Mouse (Mus musculus): ENCODE results near the gene Krtap31-2. TPM values are rescaled to one million over a fixed set of nuclear protein-coding genes. Genes with fewer than 3 reads are reported as not detected.

Krtap31-2 gene
- not detected for total RNA-seq (2022)

- no peak for DNase-seq
Observed at GRCm38 (mm10) chr11:99935991-99936390, at the start of gene Krtap31-2. Gene Krtap31-2 (plus strand): TSS chr11:99936291.

GRCm38 (mm10) chr11:99907620-99908019, 28.5 kb upstream of the Krtap31-2 start, which contains the start of gene Krtap31-1:
Gene Krtap31-1 (plus strand): TSS chr11:99907920.
- no peak for DNase-seq

GRCm38 (mm10) chr11:99914451-99914850, 21.6 kb upstream of the Krtap31-2 start, which contains the start of gene Gm11565:
Gene Gm11565 (plus strand): TSS chr11:99914751.
- no peak for DNase-seq

GRCm38 (mm10) chr11:99937751-99938264, 1.7 kb downstream of the Krtap31-2 start:
- DNase-seq: no peak

- no peak for DNase-seq
Observed at GRCm38 (mm10) chr11:99948175-99948574, 12.1 kb downstream of the Krtap31-2 start, which contains the start of gene Krtap9-5. Gene Krtap9-5 (plus strand): TSS chr11:99948475.

GRCm38 (mm10) chr11:99964213-99964612, 28.1 kb downstream of the Krtap31-2 start:
- no peak for DNase-seq

GRCm38 (mm10) chr11:99965961-99966360, 29.9 kb downstream of the Krtap31-2 start:
- no peak for DNase-seq

GRCm38 (mm10) chr11:99978953-99979352, 42.9 kb downstream of the Krtap31-2 start, which contains the start of gene Krtap29-1:
Gene Krtap29-1 (minus strand): TSS chr11:99979053.
- no peak for DNase-seq

GRCm38 (mm10) chr11:99982731-99983130, 46.6 kb downstream of the Krtap31-2 start:
- DNase-seq: no peak

GRCm38 (mm10) chr11:99983442-99983841, 47.4 kb downstream of the Krtap31-2 start:
- no peak for DNase-seq

GRCm38 (mm10) chr11:99985291-99986092, 49.4 kb downstream of the Krtap31-2 start:
- DNase-seq: peak; percentile 11

- no peak for DNase-seq
Observed at GRCm38 (mm10) chr11:99986180-99986647, 50.1 kb downstream of the Krtap31-2 start, which contains the start of gene Krtap16-1. Gene Krtap16-1 (minus strand): TSS chr11:99986597.

Other genes starting within 250 kb of the Krtap31-2 start
- not detected for gene Gm14190, start 245.6 kb upstream of the Krtap31-2 start, total RNA-seq (2022)
- gene Gm14180, start 202.0 kb upstream of the Krtap31-2 start, total RNA-seq (2022): not detected
- not detected for gene Gm11595, start 163.4 kb upstream of the Krtap31-2 start, total RNA-seq (2022)
- gene Krtap4-8, start 155.6 kb upstream of the Krtap31-2 start, total RNA-seq (2022): not detected
- not detected for gene Krtap4-9, start 151.1 kb upstream of the Krtap31-2 start, total RNA-seq (2022)
- not detected for gene Gm11596, start 142.8 kb upstream of the Krtap31-2 start, total RNA-seq (2022)
- gene Gm11569, start 137.4 kb upstream of the Krtap31-2 start, total RNA-seq (2022): not detected
- not detected for gene Gm11554, start 131.8 kb upstream of the Krtap31-2 start, total RNA-seq (2022)
- gene Krtap4-13, start 126.4 kb upstream of the Krtap31-2 start, total RNA-seq (2022): not detected
- gene Gm11564, start 120.6 kb upstream of the Krtap31-2 start, total RNA-seq (2022): not detected
- not detected for gene 2300003K06Rik, start 98.2 kb upstream of the Krtap31-2 start, total RNA-seq (2022)
- not detected for gene Krtap4-16, start 84.7 kb upstream of the Krtap31-2 start, total RNA-seq (2022)
- not detected for gene Gm11568, start 78.4 kb upstream of the Krtap31-2 start, total RNA-seq (2022)
- not detected for gene Gm11559, start 71.8 kb upstream of the Krtap31-2 start, total RNA-seq (2022)
- not detected for gene Krtap9-1, start 62.9 kb upstream of the Krtap31-2 start, total RNA-seq (2022)
- gene Gm11567, start 57.1 kb upstream of the Krtap31-2 start, total RNA-seq (2022): not detected
- gene Krtap31-1, start 28.4 kb upstream of the Krtap31-2 start, total RNA-seq (2022): not detected
- gene Gm11565, start 21.5 kb upstream of the Krtap31-2 start, total RNA-seq (2022): not detected
- gene Krtap9-5, start 12.2 kb downstream of the Krtap31-2 start, total RNA-seq (2022): not detected
- not detected for gene Krtap29-1, start 42.8 kb downstream of the Krtap31-2 start, total RNA-seq (2022)
- gene Krtap16-1, start 50.3 kb downstream of the Krtap31-2 start, total RNA-seq (2022): not detected
- not detected for gene Krtap17-1, start 57.7 kb downstream of the Krtap31-2 start, total RNA-seq (2022)
- gene Krt33a, start 79.9 kb downstream of the Krtap31-2 start, total RNA-seq (2022): not detected
- not detected for gene Krt33b, start 93.6 kb downstream of the Krtap31-2 start, total RNA-seq (2022)
- gene Krt34, start 105.3 kb downstream of the Krtap31-2 start, total RNA-seq (2022): not detected
- not detected for gene Krt31, start 114.3 kb downstream of the Krtap31-2 start, total RNA-seq (2022)
- gene Krt32, start 151.9 kb downstream of the Krtap31-2 start, total RNA-seq (2022): not detected
- not detected for gene Krt35, start 159.9 kb downstream of the Krtap31-2 start, total RNA-seq (2022)
- under 1 TPM in 2 of 4 experiments, not detected in 2; 0.31 to 0.40 TPM for gene Krt36, start 169.3 kb downstream of the Krtap31-2 start, total RNA-seq (2022)
- gene Krt13, start 185.3 kb downstream of the Krtap31-2 start, total RNA-seq (2022): not detected
- gene Krt15, start 199.6 kb downstream of the Krtap31-2 start, total RNA-seq (2022): not detected
- 1 to 10 TPM; 1.3 to 4.2 (median 3.7) TPM for gene Krt19, start 212.4 kb downstream of the Krtap31-2 start, total RNA-seq (2022)